9 mouse cellular contexts compared by ENCODE assay signal in the genomic region with DNA sequence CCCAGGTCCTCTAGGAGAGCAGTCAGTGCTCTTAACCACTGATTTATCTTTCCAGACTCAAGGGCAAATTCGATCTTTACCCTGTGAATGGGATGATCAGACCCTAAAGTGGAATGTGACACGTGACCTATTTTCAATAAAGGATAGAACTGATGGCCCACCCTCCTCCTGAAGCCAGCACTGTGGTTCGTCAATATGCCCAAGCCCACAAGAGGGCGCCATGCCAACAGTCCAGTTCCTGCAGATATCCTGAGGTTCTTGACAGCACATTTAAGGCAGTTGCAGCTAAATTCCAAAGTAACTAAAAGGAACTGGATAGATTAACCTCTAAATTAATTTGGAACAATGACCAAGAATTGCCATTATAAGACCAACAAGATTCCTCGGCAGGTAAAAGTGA. TPM values are rescaled to one million over a fixed set of nuclear protein-coding genes. Genes with fewer than 3 reads are reported as not detected.
DNase-seq lines count a peak whose midpoint lies in the region; TF ChIP-seq lines count a peak whose summit lies in the region.
"Had no signal": no experiment of that assay in that cellular context is flagged by ENCODE, and none has a peak within 500 bp of the region (broad histone marks: within the 10 kb centered on the region; RNA-seq: fewer than 3 reads in every experiment).

No protein-coding gene starts in this region.

- peak; percentile 84 for TF ChIP-seq CTCF in layer of hippocampus, adult 2 months (conservative IDR thresholded peaks at IDR 0.05)
- TF ChIP-seq CTCF in lung, adult 2 months (IDR thresholded peaks at IDR 0.05; ENCODE audit: insufficient read depth, low read length) = peak; percentile 93

- 24% methylated on average over 5 of the region's 5 CpGs for WGBS in embryonic facial prominence, embryonic 10.5 days
- WGBS in lung, adult 2 months = 22% methylated on average over 5 of the region's 5 CpGs

- peak; percentile 48 for DNase-seq in cerebellum, adult 9-10 months
- no peak for DNase-seq in cerebellum, adult 18-20 months
- DNase-seq in layer of hippocampus, adult 2 months (ENCODE audit: low spot score in 2 of 2) = peak; percentile 23 to 55
- DNase-seq in layer of hippocampus, adult 8-10 months (ENCODE audit: low spot score in 2 of 2) = no peak
- peak; percentile 69 for DNase-seq in ES-CJ7 (ENCODE audit: low read depth, low spot score)
- DNase-seq in embryonic facial prominence, embryonic 10.5 days (ENCODE audit: low spot score) = peak; percentile 74
- peak; percentile 77 for DNase-seq in lung, adult 2 months
- peak; percentile 47 for DNase-seq in thymus, postnatal 25 days

- H3K36me3 ChIP-seq in embryonic facial prominence, embryonic 10.5 days (replicated peaks) = no peaks in the 10 kb centered on the region
- H3K36me3 ChIP-seq: heart, embryonic 15.5 days had no signal

- H3K27me3 ChIP-seq in embryonic facial prominence, embryonic 10.5 days (replicated peaks; ENCODE audit: low read depth, poor library complexity, severe bottlenecking) = peaks cover 39% of the 10 kb centered on the region

- no peak for TF ChIP-seq POLR2A in lung, adult 2 months (IDR thresholded peaks at IDR 0.05; ENCODE audit: borderline replicate concordance, extremely low read depth, low read depth, low read length)

- H3K4me3 ChIP-seq in layer of hippocampus, adult 2 months = no peak overlapping the region
- no peak overlapping the region for H3K4me3 ChIP-seq in embryonic facial prominence, embryonic 10.5 days
- no peak overlapping the region for H3K4me3 ChIP-seq in lung, adult 2 months (replicated peaks; ENCODE audit: extremely low read depth, low read depth, low read length)
- H3K4me3 ChIP-seq: heart, embryonic 15.5 days had no signal

- no peak overlapping the region for H3K27ac ChIP-seq in layer of hippocampus, adult 2 months
- no peak overlapping the region for H3K27ac ChIP-seq in embryonic facial prominence, embryonic 10.5 days (replicated peaks)
- H3K27ac ChIP-seq: heart, embryonic 15.5 days had no signal

- peaks cover 29% of the 10 kb centered on the region for H3K4me1 ChIP-seq in embryonic facial prominence, embryonic 10.5 days
- no peaks in the 10 kb centered on the region; the same call in none of the 2 replicates for H3K4me1 ChIP-seq in lung, adult 2 months (ENCODE audit: control insufficient read depth, insufficient read depth, low read length)

- no peaks in the 10 kb centered on the region for H3K9me3 ChIP-seq in embryonic facial prominence, embryonic 10.5 days
- H3K9me3 ChIP-seq: heart, embryonic 15.5 days had no signal

RNA-seq across cellular contexts. Expression of gene Megf6, which starts 3.5 kb away (rescaled TPM):
- total RNA-seq in layer of hippocampus, adult 2 months (2021) = 1 to 10 TPM; 3.9 to 5.5 TPM
- total RNA-seq in layer of hippocampus, adult 8-10 months (2022) = 1 to 10 TPM; 5.3 to 7.2 (median 5.7) TPM
- polyA plus RNA-seq in embryonic facial prominence, embryonic 10.5 days (2016; fragmentation: Nextera tagmentation; extraction: Ambion mirVana) = 37.9 and 38.7 TPM in 2 replicates
- polyA plus RNA-seq in lung, adult 2 months (2012; rRNA removed) = 68.6 and 83.1 TPM in 2 replicates

RNA-seq across cellular contexts. Expression of gene Tprgl, which starts 6.6 kb away (rescaled TPM):
- total RNA-seq in layer of hippocampus, adult 2 months (2021) = 100 to 1,000 TPM; 171 to 177 TPM
- 100 to 1,000 TPM; 159 to 183 (median 167) TPM for total RNA-seq in layer of hippocampus, adult 8-10 months (2022)
- 108 and 115 TPM in 2 replicates for polyA plus RNA-seq in embryonic facial prominence, embryonic 10.5 days (2016; fragmentation: Nextera tagmentation; extraction: Ambion mirVana)
- polyA plus RNA-seq in lung, adult 2 months (2012; rRNA removed) = 223 and 276 TPM in 2 replicates

RNA-seq across cellular contexts. Expression of gene Wrap73, which starts 24.9 kb away (rescaled TPM):
- 10 to 100 TPM; 32.4 to 33.3 TPM for total RNA-seq in layer of hippocampus, adult 2 months (2021)
- total RNA-seq in layer of hippocampus, adult 8-10 months (2022) = 10 to 100 TPM; 30.2 to 36.3 (median 32.5) TPM
- 45.5 and 50.1 TPM in 2 replicates for polyA plus RNA-seq in embryonic facial prominence, embryonic 10.5 days (2016; fragmentation: Nextera tagmentation; extraction: Ambion mirVana)
- polyA plus RNA-seq in lung, adult 2 months (2012; rRNA removed) = 20.2 and 20.3 TPM in 2 replicates

RNA-seq across cellular contexts. Expression of gene Trp73, which starts 27.0 kb away (rescaled TPM):
- 1 to 10 TPM; 3.3 to 3.6 TPM for total RNA-seq in layer of hippocampus, adult 2 months (2021)
- 1 to 10 TPM; 1.8 to 2.9 (median 2.3) TPM for total RNA-seq in layer of hippocampus, adult 8-10 months (2022)
- polyA plus RNA-seq in embryonic facial prominence, embryonic 10.5 days (2016; fragmentation: Nextera tagmentation; extraction: Ambion mirVana) = 0.59 and 0.97 TPM in 2 replicates
- polyA plus RNA-seq in lung, adult 2 months (2012; rRNA removed) = 9.9 and 10.0 TPM in 2 replicates

Comparison
In these comparisons a context has a peak if more than half of its experiments do, and no peak if none do; other contexts are left out.
1. DNase-seq: peak in cerebellum, adult 9-10 months (single experiment), layer of hippocampus, adult 2 months (2 of 2), ES-CJ7 (single experiment), embryonic facial prominence, embryonic 10.5 days (single experiment), lung, adult 2 months (single experiment) and thymus, postnatal 25 days (single experiment); none in cerebellum, adult 18-20 months (0 of 2) and layer of hippocampus, adult 8-10 months (0 of 2).